Mouse (Mus musculus) CH12F3 (cell line): ENCODE data around the gene Tnr.

ENCODE experiments used
- in situ Hi-C: fragments of 300-500 bp; cut with MboI; formaldehyde crosslinking; loops from 2 replicates; pipeline ENCODE4 v1.14.3; 2020; ENCODE audit warnings: low sequenced_read_pairs

Tnr gene

GRCm38 (mm10) chr1:159621321-159621720, 97.8 kb downstream of the Tnr start:
- in situ Hi-C loops: no loop called here

GRCm38 (mm10) chr1:159629119-159629518, 105.5 kb downstream of the Tnr start:
- in situ Hi-C loops: no loop called here

- in situ Hi-C loops: no loop called here
Observed at GRCm38 (mm10) chr1:159629822-159630589, 106.4 kb downstream of the Tnr start.

- in situ Hi-C loops: no loop called here
Observed at GRCm38 (mm10) chr1:159632558-159632957, 109.0 kb downstream of the Tnr start.

DNA sequence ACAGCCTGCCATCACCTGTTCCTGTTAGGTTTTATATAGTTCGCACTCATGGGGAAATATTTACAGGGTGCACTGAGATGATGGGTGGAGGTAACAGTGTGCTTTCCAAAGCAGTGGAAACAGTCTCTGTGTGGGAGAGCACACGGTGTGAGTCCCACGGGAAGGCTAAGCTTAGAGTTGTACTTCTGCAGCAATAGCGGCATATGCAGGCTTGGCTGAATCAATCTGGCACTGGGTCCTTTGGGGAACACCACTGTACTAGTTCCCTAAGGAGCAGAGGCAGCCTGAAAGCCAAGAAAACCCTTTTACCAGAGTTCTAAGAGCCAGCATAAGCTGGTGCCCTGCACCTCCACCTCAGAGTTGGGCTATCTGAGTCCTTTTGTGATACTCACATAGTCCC, 115.8 kb downstream of the Tnr start:
- in situ Hi-C loops: no loop called here

DNA sequence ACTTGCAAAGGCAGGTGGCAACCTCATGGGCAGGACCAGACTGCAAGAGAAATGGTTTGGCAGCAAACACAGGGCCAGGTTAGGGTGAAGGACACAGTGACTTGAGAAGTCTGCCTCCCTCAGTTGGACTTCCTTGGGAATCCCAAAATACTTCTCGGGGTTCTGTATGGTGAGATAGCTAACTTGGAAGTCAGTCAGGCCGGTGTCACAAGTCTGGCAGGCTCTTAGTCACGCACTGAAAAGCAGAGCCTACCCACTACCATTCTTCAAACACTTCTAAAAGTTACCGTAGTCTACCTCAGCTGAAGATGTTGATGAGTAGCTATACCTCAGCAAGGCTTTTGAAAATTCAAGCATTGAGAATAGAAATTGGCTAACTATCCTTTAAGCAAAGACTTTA, 122.2 kb downstream of the Tnr start:
- in situ Hi-C loops: no loop called here

- in situ Hi-C loops: no loop called here
Observed at GRCm38 (mm10) chr1:159650486-159650885, 126.9 kb downstream of the Tnr start.

GRCm38 (mm10) chr1:159655241-159655640, 131.7 kb downstream of the Tnr start:
- in situ Hi-C loops: no loop called here

DNA sequence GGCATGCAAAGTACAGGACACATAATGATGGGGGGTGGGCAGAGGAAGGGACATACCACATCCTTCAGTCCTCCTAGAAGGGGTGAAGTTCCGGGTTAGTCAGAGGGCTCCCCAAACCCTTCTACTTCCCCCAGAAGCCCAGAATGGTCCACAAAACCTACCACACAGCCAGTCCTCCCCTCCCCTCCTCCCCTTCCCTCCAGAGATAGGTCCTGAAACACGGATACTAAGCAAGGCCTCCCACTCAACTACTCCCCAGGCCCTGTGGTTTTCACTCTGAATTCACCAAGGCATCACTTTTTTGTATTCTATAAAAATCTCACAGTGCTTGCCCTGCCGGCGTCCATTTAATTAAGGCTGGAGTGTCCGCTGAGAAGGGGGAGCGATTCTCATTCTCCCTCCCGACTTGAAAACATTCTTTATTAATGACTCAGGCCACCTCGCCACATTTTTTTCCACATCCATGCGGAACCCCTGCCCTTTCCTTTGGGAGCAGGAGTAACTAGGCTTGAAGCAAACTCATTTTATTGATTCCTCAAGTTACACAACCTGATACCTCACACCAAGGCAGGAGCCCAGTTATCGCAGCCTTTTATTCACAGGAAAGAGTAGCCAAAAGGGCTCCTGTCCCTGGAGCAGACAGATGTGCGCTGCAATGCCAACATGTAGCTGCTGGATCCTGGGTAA, 134.4 kb downstream of the Tnr start:
- in situ Hi-C loops: no loop called here

- in situ Hi-C loops: no loop called here
Observed at GRCm38 (mm10) chr1:159660620-159661501, 137.3 kb downstream of the Tnr start.

- in situ Hi-C loops: no loop called here
Observed at GRCm38 (mm10) chr1:159664496-159664895, 140.9 kb downstream of the Tnr start.

DNA sequence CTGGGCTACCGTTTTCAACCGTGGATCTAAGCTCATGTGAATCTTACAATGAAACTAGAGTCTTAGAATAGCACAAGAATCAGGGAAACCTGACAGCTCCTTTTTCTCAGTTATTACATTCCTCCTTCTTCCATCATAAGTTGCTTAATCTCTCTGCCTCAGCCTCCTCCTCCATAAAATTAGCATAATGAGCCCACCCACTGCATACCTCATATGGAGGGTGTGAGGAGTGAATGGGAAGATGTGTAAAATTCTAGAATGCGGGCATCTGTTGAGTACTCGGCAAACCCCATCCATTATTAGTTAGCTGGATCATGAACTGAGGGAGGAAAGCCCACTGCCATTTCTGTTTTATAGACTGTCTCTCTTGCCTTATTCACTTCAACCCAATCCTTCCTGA, 141.4 kb downstream of the Tnr start:
- in situ Hi-C loops: no loop called here

DNA sequence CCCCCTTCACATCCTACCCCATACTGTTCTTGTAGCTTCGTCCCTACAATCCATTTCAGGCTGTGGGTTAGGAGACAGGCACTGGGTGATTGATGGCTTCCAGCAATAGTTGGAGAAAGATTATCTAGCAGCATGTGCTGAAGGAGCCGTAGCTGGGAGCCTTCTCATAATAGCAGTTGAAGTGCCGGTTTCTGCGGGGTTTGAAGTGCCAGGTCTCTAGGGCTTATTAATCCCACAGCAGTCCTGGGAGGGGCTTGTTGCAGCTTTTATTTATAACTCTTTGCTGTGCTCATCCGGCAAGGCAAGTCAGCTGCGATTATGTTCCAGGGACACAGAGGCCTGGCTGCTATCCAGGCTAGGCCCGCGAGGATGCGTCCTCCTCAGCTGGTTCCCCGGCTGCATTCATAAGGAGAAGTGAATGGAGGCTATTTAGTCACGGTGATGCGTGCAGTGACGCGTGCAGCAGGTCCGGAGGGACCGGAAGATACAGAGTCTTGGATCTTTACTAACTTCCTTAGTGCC, 147.1 kb downstream of the Tnr start:
- in situ Hi-C loops: no loop called here

DNA sequence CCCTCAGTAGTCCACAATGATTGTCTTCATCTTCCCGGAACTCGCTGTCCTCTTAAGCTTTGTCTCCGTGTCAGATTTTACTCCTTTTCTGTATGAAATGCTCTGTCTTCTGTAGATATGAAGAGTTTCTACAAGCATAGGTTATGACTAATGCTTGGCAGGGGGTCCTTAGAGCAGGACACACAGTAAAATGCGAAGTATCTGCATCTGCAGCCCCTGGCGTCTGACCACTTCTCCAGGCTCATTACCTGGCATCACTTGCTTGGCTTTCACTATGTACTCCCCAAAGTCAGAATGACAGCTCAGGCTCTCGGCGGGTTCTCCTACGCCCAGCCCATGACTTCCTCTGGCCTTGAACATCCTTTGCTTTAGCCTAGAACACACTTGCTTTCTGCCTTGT, 147.6 kb downstream of the Tnr start:
- in situ Hi-C loops: no loop called here

DNA sequence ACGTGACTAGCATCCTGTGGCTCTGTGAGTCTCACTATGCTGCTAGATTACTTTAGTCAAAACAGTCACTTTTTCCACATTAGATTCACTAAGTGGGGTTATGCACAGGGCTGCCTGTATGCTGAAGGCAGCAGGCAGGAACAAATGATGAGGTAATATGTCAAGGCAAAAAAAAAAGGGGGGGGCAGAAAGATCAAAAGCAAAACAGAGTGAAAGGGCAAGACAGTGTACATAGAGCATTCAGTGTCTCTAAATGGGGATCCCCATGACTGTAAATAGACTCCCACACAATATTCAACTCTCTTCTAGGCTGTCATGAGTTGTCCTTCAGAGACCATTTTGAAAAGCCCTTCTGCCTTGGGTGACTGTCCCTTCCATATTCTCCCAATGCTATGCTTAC, 150.7 kb downstream of the Tnr start:
- in situ Hi-C loops: no loop called here

DNA sequence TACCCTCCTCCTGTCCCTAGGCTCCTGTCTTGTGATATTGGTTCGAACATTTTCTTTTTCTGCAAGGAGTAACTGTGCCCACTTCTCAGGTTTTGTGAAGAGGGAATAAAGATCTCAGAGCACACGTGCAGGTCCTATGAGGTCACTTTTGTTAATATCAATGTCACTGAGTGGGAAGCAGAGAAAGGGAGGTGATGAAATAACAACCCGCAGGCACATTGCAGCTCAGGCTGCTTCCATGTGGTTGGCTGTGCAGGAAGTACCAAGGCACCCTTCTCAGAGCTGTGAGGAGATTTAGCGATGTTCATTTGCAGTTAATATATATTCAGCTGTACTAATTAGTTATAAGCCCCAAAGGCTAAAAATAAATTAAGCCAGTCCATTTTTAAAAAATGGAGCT, 151.9 kb downstream of the Tnr start:
- in situ Hi-C loops: no loop called here

GRCm38 (mm10) chr1:159678221-159678935, 154.8 kb downstream of the Tnr start:
- in situ Hi-C loops: no loop called here

GRCm38 (mm10) chr1:159681252-159681651, 157.7 kb downstream of the Tnr start:
- in situ Hi-C loops: no loop called here

DNA sequence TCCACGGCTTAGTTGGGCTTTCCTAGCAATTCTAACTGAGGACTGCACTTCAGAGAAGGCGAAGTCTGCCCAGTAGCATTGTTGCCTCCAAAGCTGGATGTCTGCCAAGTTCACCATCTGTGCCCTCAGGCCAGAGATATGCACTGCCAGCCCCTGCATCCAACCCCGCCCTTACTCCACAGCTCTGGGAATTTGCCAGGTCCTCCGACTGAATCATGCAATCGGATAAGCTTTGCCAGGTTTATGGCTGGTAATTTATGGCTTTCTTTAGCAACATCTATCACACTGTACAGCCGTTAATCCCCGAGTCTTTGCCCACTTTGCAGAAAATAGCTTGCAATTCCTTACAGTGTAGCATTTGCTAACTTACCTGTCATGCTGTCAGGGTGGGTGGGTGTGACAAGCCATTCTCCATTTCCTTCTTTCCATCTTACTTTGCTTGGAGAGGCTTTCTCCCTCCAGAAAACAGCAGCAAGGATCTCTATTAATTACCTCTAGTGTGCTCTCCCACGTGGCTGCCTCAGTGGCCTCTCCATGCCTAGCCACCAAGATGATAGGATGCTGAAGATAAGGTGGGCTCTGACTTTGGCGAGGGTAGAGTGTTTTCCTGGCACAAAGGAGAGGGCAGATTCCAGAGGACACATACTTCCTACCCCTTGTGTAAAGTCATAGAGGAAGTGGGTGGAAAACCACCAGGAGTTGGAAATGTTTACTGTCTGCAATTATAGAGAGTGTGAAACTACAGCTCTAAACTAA, 163.1 kb downstream of the Tnr start:
- in situ Hi-C loops: no loop called here

- in situ Hi-C loops: no loop called here
Observed at GRCm38 (mm10) chr1:159696717-159697116, 173.1 kb downstream of the Tnr start.
